Mouse (Mus musculus): ENCODE measurements around the gene Nutf2.

DNA sequence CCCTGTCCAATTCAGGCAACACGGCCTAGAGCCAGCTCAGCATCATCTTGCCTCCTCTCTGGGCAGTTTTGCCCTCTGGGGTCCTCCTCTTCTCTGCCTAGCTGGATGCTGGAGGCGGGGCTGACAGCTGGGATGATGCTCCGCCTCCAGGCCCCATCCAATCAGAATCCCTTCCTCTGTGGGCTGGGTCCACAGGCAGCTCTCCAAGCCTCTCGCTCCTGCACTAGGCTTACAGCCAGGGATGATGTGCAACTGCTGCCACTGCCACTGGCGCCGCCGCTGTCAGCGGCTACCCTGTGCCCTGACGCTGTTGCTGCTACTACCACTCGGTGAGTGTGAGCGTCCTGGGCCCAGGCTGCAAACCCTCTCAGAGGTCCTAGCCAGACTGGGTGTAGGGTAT is 33.0 kb downstream of the Nutf2 start, which contains the start of gene Nrn1l:
- TF ChIP-seq POLR2A (IDR thresholded peaks at IDR 0.05; ENCODE audit: low read depth, low read length) (no peak), CTCF (IDR thresholded peaks at IDR 0.05; ENCODE audit: extremely low read depth, insufficient read length, insufficient replicate concordance, low read depth, low read length) (no peak)

Data from small intestine, adult 2 months (tissue).